ENCODE assay signal across 39 mouse cellular contexts in the genomic region with DNA sequence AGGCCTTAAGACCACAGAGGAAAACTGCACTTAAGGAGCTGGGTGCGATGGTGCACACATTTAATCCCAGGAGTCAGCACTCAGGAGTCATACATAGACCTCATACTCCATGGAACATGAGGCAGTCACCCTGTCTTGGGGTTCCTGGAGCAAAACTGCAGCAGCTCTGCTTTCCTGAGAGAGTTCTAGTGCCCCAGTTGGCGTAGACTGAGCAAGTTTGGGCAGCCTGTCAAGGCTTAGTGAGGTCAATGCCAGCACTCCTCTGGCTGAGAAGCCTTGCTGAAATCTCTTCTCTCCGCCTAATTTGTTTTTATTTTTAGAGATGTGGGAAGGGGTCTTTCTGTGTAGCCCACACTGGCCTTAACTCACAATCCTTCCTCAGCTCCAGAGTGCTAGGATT. TPM values are rescaled to one million over a fixed set of nuclear protein-coding genes. Genes with fewer than 3 reads are reported as not detected.
DNase-seq lines count a peak whose midpoint lies in the region; ATAC-seq and TF ChIP-seq lines count a peak whose summit lies in the region.
"Had no signal": no experiment of that assay in that cellular context is flagged by ENCODE, and none has a peak within 500 bp of the region (broad histone marks: within the 10 kb centered on the region; RNA-seq: fewer than 3 reads in every experiment).

No protein-coding gene starts in this region.

- 0 out of 2 replicates have a peak, but pooled peaks cover 6% of the 10 kb centered on the region for H3K27me3 ChIP-seq in liver, adult 2 months (ENCODE audit: control insufficient read depth, insufficient read depth, low read length)
- peaks cover 18% of the 10 kb centered on the region for H3K27me3 ChIP-seq in liver, embryonic 11.5 days (replicated peaks; ENCODE audit: control insufficient read depth, insufficient read depth, low read length)

- peaks cover 6% of the 10 kb centered on the region; the same call in 1 of the 2 replicates for H3K36me3 ChIP-seq in liver, adult 2 months (ENCODE audit: control insufficient read depth, insufficient read depth, low read length)
- peaks cover 2% of the 10 kb centered on the region; the same call in 1 of the 2 replicates for H3K36me3 ChIP-seq in liver, embryonic 11.5 days (ENCODE audit: control insufficient read depth, insufficient read depth, low read length)

- H3K4me3 ChIP-seq in gastrocnemius, adult 2 months: no peak overlapping the region
- H3K4me3 ChIP-seq in liver, adult 2 months (ENCODE audit: insufficient read depth, low read depth, low read length): no peak overlapping the region
- no peak overlapping the region for H3K4me3 ChIP-seq in liver, embryonic 11.5 days (ENCODE audit: low read depth, low read length)
- H3K4me3 ChIP-seq: embryonic facial prominence, embryonic 10.5 days; embryonic facial prominence, embryonic 15.5 days; forebrain, embryonic 13.5 days; heart, embryonic 10.5 days; left cerebral cortex, adult 2 months; limb, embryonic 12.5 days; liver, embryonic 12.5 days; midbrain, embryonic 12.5 days; myocyte; neural tube, embryonic 12.5 days had no signal

- ATAC-seq in liver, embryonic 11.5 days (replicated peaks; ENCODE audit: low FRiP score): no peak
- ATAC-seq: forebrain, embryonic 13.5 days; inflammation-experienced regulatory T-cells, adult 6 months; liver, embryonic 12.5 days; liver, postnatal 0 days had no signal

- TF ChIP-seq POLR2A in liver, adult 2 months (IDR thresholded peaks at IDR 0.05; ENCODE audit: extremely low read depth, insufficient read depth, low read length): no peak

- H3K4me2 ChIP-seq in liver, embryonic 11.5 days: no peak overlapping the region
- H3K4me2 ChIP-seq: embryonic facial prominence, embryonic 15.5 days; forebrain, embryonic 13.5 days; hindbrain, embryonic 14.5 days; limb, embryonic 12.5 days; liver, embryonic 12.5 days; midbrain, embryonic 12.5 days; neural tube, embryonic 12.5 days had no signal

- peak; percentile 54 to 85 for DNase-seq in adrenal gland, adult (ENCODE audit: inconsistent age in 2 of 2, low spot score in 1 of 2)
- no peak for DNase-seq in adrenal gland, adult 8-10 months
- peak; percentile 72 to 75 for DNase-seq in cerebellum, postnatal 14 days
- no peak for DNase-seq in cerebellum, postnatal 4 days (ENCODE audit: low spot score in 2 of 2)
- peak; percentile 75 for DNase-seq in gastrocnemius, adult 2 months
- no peak for DNase-seq in gastrocnemius, postnatal 14 days
- peak; percentile 53 for DNase-seq in liver, adult 2 months (ENCODE audit: extremely low read depth, low read depth, low spot score)
- no peak for DNase-seq in liver, embryonic 11.5 days (ENCODE audit: low spot score)
- DNase-seq: heart, adult 11 months; heart, postnatal 4 days; kidney, adult 11 months; kidney, postnatal 14 days; layer of hippocampus, adult 9-11 months; liver, postnatal 0 days; lung, postnatal 36 days; right cerebral cortex, adult 18-20 months; spleen, adult 18-20 months; thymus, adult 18-20 months; thymus, postnatal 25 days had no signal

- H3K4me1 ChIP-seq in liver, adult 2 months (ENCODE audit: control insufficient read depth, insufficient read depth, low read length): peaks cover 5% of the 10 kb centered on the region; the same call in 1 of the 2 replicates
- 0 out of 2 replicates have a peak, but pooled peaks cover 5% of the 10 kb centered on the region for H3K4me1 ChIP-seq in liver, embryonic 11.5 days (replicated peaks; ENCODE audit: control insufficient read depth, insufficient read depth, low read length)

- H3K79me2 ChIP-seq in liver, adult 2 months (ENCODE audit: control insufficient read depth, insufficient read depth, low read length): no peaks in the 10 kb centered on the region

- 51% methylated on average over 3 of the region's 3 CpGs for WGBS in liver, adult 2 months
- 80% methylated on average over 3 of the region's 3 CpGs for WGBS in liver, embryonic 11.5 days

- intact Hi-C loops in gastrocnemius, adult 2 months (cut with DNase I): no loop called here
- intact Hi-C loops in gastrocnemius, postnatal 14 days (cut with DNase I; ENCODE audit: low total_unique reads): no loop called here

- no peak for TF ChIP-seq CTCF in gastrocnemius, adult 2 months (IDR thresholded peaks at IDR 0.05)
- TF ChIP-seq CTCF in liver, adult 2 months (IDR thresholded peaks at IDR 0.05; ENCODE audit: low read depth, low read length): no peak

- H3K9ac ChIP-seq in liver, adult 2 months (ENCODE audit: low read depth, low read length): no peak overlapping the region
- no peak overlapping the region for H3K9ac ChIP-seq in liver, embryonic 11.5 days (ENCODE audit: low read depth, low read length)
- H3K9ac ChIP-seq: embryonic facial prominence, embryonic 15.5 days; forebrain, embryonic 13.5 days; hindbrain, embryonic 14.5 days; limb, embryonic 12.5 days; liver, embryonic 12.5 days; liver, postnatal 0 days; midbrain, embryonic 12.5 days; neural tube, embryonic 12.5 days had no signal

- no peaks in the 10 kb centered on the region for H3K9me3 ChIP-seq in liver, embryonic 11.5 days (ENCODE audit: control insufficient read depth, low read length)
- H3K9me3 ChIP-seq: embryonic facial prominence, embryonic 10.5 days; embryonic facial prominence, embryonic 15.5 days; forebrain, embryonic 13.5 days; G1E; heart, embryonic 10.5 days; limb, embryonic 12.5 days; liver, embryonic 12.5 days; midbrain, embryonic 12.5 days; neural tube, embryonic 12.5 days had no signal

- H3K27ac ChIP-seq in gastrocnemius, adult 2 months: no peak overlapping the region
- no peak overlapping the region for H3K27ac ChIP-seq in liver, adult 2 months (replicated peaks; ENCODE audit: insufficient read depth, low read depth, low read length)
- no peak overlapping the region for H3K27ac ChIP-seq in liver, embryonic 11.5 days (ENCODE audit: low read depth, low read length)
- H3K27ac ChIP-seq: embryonic facial prominence, embryonic 10.5 days; embryonic facial prominence, embryonic 15.5 days; forebrain, embryonic 13.5 days; heart, embryonic 10.5 days; hindbrain, embryonic 14.5 days; left cerebral cortex, adult 2 months; limb, embryonic 12.5 days; liver, embryonic 12.5 days; midbrain, embryonic 12.5 days; neural tube, embryonic 12.5 days; stomach, postnatal 0 days had no signal

RNA-seq across cellular contexts. Expression of a gene that starts 5.9 kb away (rescaled TPM):
- 1 to 10 TPM; 1.6 to 5.6 (median 4.9) TPM for total RNA-seq in adrenal gland, adult 8-10 months (2022)
- total RNA-seq in gastrocnemius, adult 2 months (2021): not detected
- total RNA-seq in gastrocnemius, postnatal 14 days (2021): not detected
- 2.8 and 3.6 TPM in 2 replicates for total RNA-seq in liver, adult 2 months (2014; rRNA removed)
- polyA plus RNA-seq in liver, adult 2 months (2012; rRNA removed): 1.3 and 4.9 TPM in 2 replicates
- 1.2 and 1.3 TPM in 2 replicates for polyA plus RNA-seq in liver, embryonic 11.5 days (2014; fragmentation: Nextera tagmentation; extraction: Ambion mirVana)
- total RNA-seq: midbrain, postnatal 0 days had no signal

RNA-seq across cellular contexts. Expression of a gene that starts 6.8 kb away (rescaled TPM):
- 10 to 100 TPM; 55.1 to 64.9 (median 59.3) TPM for total RNA-seq in adrenal gland, adult 8-10 months (2022)
- 10 to 100 TPM; 55.7 to 57.8 TPM for total RNA-seq in gastrocnemius, adult 2 months (2021)
- total RNA-seq in gastrocnemius, postnatal 14 days (2021): 10 to 100 TPM; 25.2 to 28.0 TPM
- 3.0 and 3.2 TPM in 2 replicates for total RNA-seq in liver, adult 2 months (2014; rRNA removed)
- polyA plus RNA-seq in liver, adult 2 months (2012; rRNA removed): 25.0 and 28.3 TPM in 2 replicates
- polyA plus RNA-seq in liver, embryonic 11.5 days (2014; fragmentation: Nextera tagmentation; extraction: Ambion mirVana): 4.3 TPM in 2 replicates

RNA-seq across cellular contexts. Expression of a gene that starts 19.6 kb away (rescaled TPM):
- total RNA-seq in adrenal gland, adult 8-10 months (2022): not detected
- total RNA-seq in gastrocnemius, adult 2 months (2021): not detected
- total RNA-seq in gastrocnemius, postnatal 14 days (2021): not detected
- total RNA-seq in liver, adult 2 months (2014; rRNA removed): not detected in 2 replicates
- not detected in 2 replicates for polyA plus RNA-seq in liver, adult 2 months (2012; rRNA removed)
- not detected in 2 replicates for polyA plus RNA-seq in liver, embryonic 11.5 days (2014; fragmentation: Nextera tagmentation; extraction: Ambion mirVana)
- total RNA-seq: heart, postnatal 4 days; megakaryocyte, adult 5-6 weeks had no signal
- polyA plus RNA-seq: embryonic facial prominence, embryonic 10.5 days; G1E; heart, embryonic 10.5 days; inflammation-experienced regulatory T-cells, adult 6 months; limb, embryonic 12.5 days; liver, embryonic 12.5 days had no signal

RNA-seq across cellular contexts. Expression of a gene that starts 35.0 kb away (rescaled TPM):
- under 1 TPM in 1 of 4 experiments, not detected in 3; 0.48 TPM for total RNA-seq in adrenal gland, adult 8-10 months (2022)
- not detected for total RNA-seq in gastrocnemius, adult 2 months (2021)
- total RNA-seq in gastrocnemius, postnatal 14 days (2021): not detected
- not detected in 2 replicates for total RNA-seq in liver, adult 2 months (2014; rRNA removed)
- 0.13 and 0.51 TPM in 2 replicates for polyA plus RNA-seq in liver, adult 2 months (2012; rRNA removed)
- polyA plus RNA-seq in liver, embryonic 11.5 days (2014; fragmentation: Nextera tagmentation; extraction: Ambion mirVana): not detected in 2 replicates
- total RNA-seq: G1E; heart, postnatal 4 days; left cerebral cortex, adult 2 months; left cerebral cortex, postnatal 25 days; midbrain, postnatal 0 days had no signal
- polyA plus RNA-seq: C2C12; cortical plate, adult 2 months; embryonic facial prominence, embryonic 10.5 days; embryonic facial prominence, embryonic 15.5 days; forebrain, embryonic 13.5 days; G1E; heart, embryonic 10.5 days; hindbrain, embryonic 14.5 days; kidney, embryonic 14.5 days; limb, embryonic 12.5 days; liver, embryonic 12.5 days; midbrain, embryonic 12.5 days; midbrain, postnatal 0 days; myocyte; neural tube, embryonic 12.5 days; stomach, postnatal 0 days had no signal

RNA-seq across cellular contexts. Expression of a gene that starts 44.1 kb away (rescaled TPM):
- 10 to 100 TPM; 60.5 to 81.9 (median 64.0) TPM for total RNA-seq in adrenal gland, adult 8-10 months (2022)
- 10 to 100 TPM; 26.3 to 27.8 TPM for total RNA-seq in gastrocnemius, adult 2 months (2021)
- 10 to 100 TPM; 25.7 to 25.9 TPM for total RNA-seq in gastrocnemius, postnatal 14 days (2021)
- 190 and 221 TPM in 2 replicates for total RNA-seq in liver, adult 2 months (2014; rRNA removed)
- 260 and 344 TPM in 2 replicates for polyA plus RNA-seq in liver, adult 2 months (2012; rRNA removed)
- 60.3 and 60.5 TPM in 2 replicates for polyA plus RNA-seq in liver, embryonic 11.5 days (2014; fragmentation: Nextera tagmentation; extraction: Ambion mirVana)

Comparison
In these comparisons a context has a peak if more than half of its experiments do, and no peak if none do; other contexts are left out.
1. DNase-seq: peak in adrenal gland, adult (2 of 2), cerebellum, postnatal 14 days (2 of 2), gastrocnemius, adult 2 months (single experiment) and liver, adult 2 months (single experiment); none in adrenal gland, adult 8-10 months (single experiment), cerebellum, postnatal 4 days (0 of 2), gastrocnemius, postnatal 14 days (single experiment) and liver, embryonic 11.5 days (single experiment).